Mouse (Mus musculus): ENCODE measurements around the gene Mtus2. TPM values are rescaled to one million over a fixed set of nuclear protein-coding genes. Genes with fewer than 3 reads are reported as not detected.

Mtus2 gene
- polyA plus RNA-seq, 1 experiment: not detected

DNA sequence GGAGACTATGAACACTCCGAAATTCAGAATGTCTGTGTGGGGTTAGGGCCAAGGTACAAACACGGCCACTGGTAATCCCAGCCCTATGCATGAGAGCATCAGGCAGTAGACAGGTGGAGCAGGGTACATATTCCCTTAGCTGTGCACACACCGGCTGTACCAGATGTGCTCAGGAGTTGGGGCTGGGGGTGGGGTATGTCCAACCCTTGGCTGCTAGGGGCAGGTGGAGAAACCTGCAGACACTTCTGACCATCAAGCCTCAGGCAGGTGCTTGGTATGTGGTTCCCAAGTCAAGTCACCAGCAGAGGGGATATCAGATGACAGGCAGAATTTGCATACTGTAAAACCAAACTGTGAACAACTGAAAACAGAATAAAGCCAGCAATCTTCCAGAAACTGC, 371.9 kb downstream of the Mtus2 start:
- no peak overlapping the region for H3K4me3 ChIP-seq (replicated peaks; ENCODE audit: control insufficient read depth, low read depth, low read length)
- TF ChIP-seq POLR2A (IDR thresholded peaks at IDR 0.05; ENCODE audit: borderline replicate concordance, control insufficient read depth, low read depth, low read length): no peak
- TF ChIP-seq CTCF (IDR thresholded peaks at IDR 0.05; ENCODE audit: control insufficient read depth, insufficient read depth, low read length): no peak
- H3K27ac ChIP-seq (ENCODE audit: control insufficient read depth, insufficient read depth, low read depth, low read length, poor library complexity): no peak overlapping the region
- WGBS: 90% methylated on average over 3 of the region's 3 CpGs
- no peaks in the 10 kb centered on the region for H3K4me1 ChIP-seq (ENCODE audit: control insufficient read depth, insufficient read depth, low read length)

DNA sequence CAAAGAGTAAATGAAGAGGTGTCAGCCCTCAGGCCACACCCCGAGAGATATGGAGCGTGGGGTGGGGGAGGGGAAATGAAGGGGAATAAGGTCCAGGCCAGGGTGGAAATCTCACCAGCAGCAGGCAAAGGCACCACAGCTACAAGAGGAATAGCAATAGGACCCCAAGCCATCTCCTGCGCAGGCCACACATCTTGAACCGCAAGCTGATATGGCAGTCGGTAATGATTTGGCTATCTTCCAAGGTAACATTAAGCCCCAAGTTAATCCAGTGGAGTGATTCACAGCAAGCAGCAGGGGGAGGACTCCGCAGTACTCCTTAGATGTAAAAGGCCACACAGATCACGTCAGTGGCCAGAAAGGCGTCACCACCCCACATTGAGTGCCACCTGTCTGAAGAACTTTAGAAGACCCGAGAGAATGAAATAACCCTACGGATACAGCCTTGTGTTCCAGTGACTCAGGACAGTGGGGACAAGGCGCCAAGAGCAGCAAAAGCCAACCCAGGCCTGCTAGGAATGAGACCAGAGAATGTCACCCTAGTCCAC, 374.2 kb downstream of the Mtus2 start:
- no peak overlapping the region for H3K27ac ChIP-seq (ENCODE audit: control insufficient read depth, insufficient read depth, low read depth, low read length, poor library complexity)
- H3K4me3 ChIP-seq (replicated peaks; ENCODE audit: control insufficient read depth, low read depth, low read length): no peak overlapping the region
- TF ChIP-seq CTCF (IDR thresholded peaks at IDR 0.05; ENCODE audit: control insufficient read depth, insufficient read depth, low read length) (no peak), POLR2A (IDR thresholded peaks at IDR 0.05; ENCODE audit: borderline replicate concordance, control insufficient read depth, low read depth, low read length) (no peak)
- 85% methylated on average over 11 of the region's 11 CpGs for WGBS
- no peaks in the 10 kb centered on the region for H3K4me1 ChIP-seq (ENCODE audit: control insufficient read depth, insufficient read depth, low read length)

DNA sequence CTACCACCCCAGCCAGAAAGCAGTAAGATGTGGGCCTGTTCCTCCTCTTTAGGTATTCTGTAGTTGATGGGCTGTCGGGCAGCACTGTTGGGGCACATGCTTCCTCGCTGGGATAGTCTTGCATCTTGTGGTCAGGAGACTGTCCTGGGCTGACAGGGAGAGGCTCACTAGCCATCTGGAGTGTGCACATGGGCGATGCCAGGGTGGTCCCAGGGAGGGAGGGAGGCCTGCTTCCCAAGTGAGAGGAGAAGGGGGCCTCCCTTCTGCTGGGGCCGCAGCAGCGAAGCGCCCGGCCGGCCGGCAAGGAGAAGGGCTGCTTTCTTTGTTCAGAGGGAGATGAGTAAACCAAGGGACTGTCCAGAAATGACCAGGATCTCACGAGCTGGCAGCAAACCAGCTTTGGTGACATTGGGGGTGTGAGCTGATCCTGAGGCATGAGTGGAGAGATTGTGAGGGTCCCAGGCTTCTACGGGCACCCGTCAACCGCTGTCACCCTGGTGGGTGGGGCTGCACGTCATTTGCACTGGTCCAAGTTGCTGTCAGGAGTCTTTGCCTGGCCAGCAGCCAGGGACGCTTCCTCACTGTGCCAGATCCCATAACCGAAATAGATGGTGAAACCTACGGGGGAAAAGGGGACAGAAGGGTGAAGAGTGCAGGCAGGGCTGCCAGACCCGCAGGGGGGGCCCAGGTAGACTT, 375.0 kb downstream of the Mtus2 start:
- H3K27ac ChIP-seq (ENCODE audit: control insufficient read depth, insufficient read depth, low read depth, low read length, poor library complexity): no peak overlapping the region
- H3K4me3 ChIP-seq (replicated peaks; ENCODE audit: control insufficient read depth, low read depth, low read length): no peak overlapping the region
- TF ChIP-seq CTCF (IDR thresholded peaks at IDR 0.05; ENCODE audit: control insufficient read depth, insufficient read depth, low read length) (no peak), POLR2A (IDR thresholded peaks at IDR 0.05; ENCODE audit: borderline replicate concordance, control insufficient read depth, low read depth, low read length) (0 out of 2 replicates have a peak, but pooled peaks have one; percentile 8)
- 92% methylated on average over 18 of the region's 18 CpGs for WGBS
- no peaks in the 10 kb centered on the region for H3K4me1 ChIP-seq (ENCODE audit: control insufficient read depth, insufficient read depth, low read length)

DNA sequence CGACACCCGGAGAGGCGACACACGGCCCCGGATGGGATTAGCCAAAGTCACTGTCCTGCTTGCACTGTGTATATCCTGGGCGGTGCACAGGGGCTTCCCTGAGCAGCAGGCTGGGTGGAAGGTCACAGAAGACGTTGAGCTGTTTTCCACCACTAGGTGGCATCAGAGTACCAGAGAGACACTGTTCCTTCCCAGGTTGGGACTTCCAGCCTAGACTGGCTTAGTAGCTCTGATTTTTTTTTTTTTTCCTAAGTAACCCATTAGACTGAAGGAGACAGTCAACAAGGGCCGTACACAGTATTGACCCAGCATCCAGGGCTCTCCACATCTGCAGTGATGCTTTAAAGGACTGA, 375.5 kb downstream of the Mtus2 start:
- WGBS: 53% methylated on average over 8 of the region's 8 CpGs
- Histone ChIP-seq H3K4me1 (ENCODE audit: control insufficient read depth, insufficient read depth, low read length) (no peaks in the 10 kb centered on the region), H3K27ac (ENCODE audit: control insufficient read depth, insufficient read depth, low read depth, low read length, poor library complexity) (no peak overlapping the region), H3K4me3 (replicated peaks; ENCODE audit: control insufficient read depth, low read depth, low read length) (no peak overlapping the region)
- TF ChIP-seq CTCF (IDR thresholded peaks at IDR 0.05; ENCODE audit: control insufficient read depth, insufficient read depth, low read length) (peak; percentile 88), POLR2A (IDR thresholded peaks at IDR 0.05; ENCODE audit: borderline replicate concordance, control insufficient read depth, low read depth, low read length) (no peak)

DNA sequence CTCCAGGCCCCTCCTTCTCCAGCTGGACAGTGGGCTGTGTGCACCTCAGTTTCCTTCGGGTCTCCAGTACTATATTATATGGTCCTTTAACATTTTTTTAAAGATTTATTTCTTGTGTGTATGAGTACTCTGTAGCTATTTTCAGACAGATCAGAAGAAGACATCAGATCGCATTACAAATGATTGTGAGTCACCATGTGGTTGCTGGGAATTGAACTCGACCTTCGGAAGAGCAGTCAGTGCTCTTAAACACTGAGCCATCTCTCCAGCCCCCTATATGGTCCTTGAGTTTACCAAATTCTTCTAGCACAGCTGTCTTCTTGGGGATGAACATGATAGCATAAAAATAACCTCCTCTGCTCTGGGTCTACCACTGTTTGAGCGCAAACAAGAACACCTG, 382.0 kb downstream of the Mtus2 start:
- Histone ChIP-seq H3K4me1 (ENCODE audit: control insufficient read depth, insufficient read depth, low read length) (no peaks in the 10 kb centered on the region; the same call in 1 of the 2 replicates), H3K27ac (ENCODE audit: control insufficient read depth, insufficient read depth, low read depth, low read length, poor library complexity) (no peak overlapping the region), H3K4me3 (replicated peaks; ENCODE audit: control insufficient read depth, low read depth, low read length) (no peak overlapping the region)
- no peak for TF ChIP-seq POLR2A (IDR thresholded peaks at IDR 0.05; ENCODE audit: borderline replicate concordance, control insufficient read depth, low read depth, low read length)
- TF ChIP-seq CTCF (IDR thresholded peaks at IDR 0.05; ENCODE audit: control insufficient read depth, insufficient read depth, low read length): no peak
- WGBS: 88% methylated on average over 5 of the region's 5 CpGs

DNA sequence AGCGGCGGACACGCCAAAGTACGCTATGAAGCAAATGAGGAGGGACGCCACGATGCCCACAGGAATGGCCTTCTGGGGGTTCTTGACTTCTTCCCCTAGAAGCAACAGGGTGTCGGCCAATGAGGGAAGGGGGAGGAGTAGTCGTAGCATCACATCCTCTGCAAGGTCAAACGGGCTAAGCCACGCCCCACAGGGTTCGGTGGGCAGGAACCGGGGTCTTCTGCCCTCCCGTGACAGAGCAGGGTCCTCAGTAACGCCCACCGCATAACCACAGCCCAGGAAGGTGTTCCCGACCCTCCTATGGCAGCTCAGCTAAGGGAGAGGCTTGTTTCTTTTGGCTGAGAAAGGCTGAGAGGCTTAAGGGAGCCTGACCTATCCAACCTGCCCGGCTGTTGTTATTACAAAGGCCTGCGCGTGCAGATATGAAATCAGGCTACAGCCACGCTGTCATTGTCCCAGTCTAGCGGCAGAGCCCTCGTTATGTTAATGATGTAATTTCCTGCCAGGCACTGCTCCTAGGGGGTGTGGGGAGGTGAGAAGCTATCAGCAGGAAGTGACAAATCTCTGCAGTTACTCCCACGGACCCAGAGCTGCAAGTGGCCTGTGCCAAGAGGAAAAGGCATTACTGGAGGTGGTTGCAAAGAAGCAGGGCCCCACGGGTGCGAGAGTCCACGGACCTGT, 385.1 kb downstream of the Mtus2 start:
- no peak overlapping the region; the same call in 1 of the 2 replicates for H3K27ac ChIP-seq (ENCODE audit: control insufficient read depth, insufficient read depth, low read depth, low read length, poor library complexity)
- H3K4me3 ChIP-seq (replicated peaks; ENCODE audit: control insufficient read depth, low read depth, low read length): no peak overlapping the region
- H3K4me1 ChIP-seq (ENCODE audit: control insufficient read depth, insufficient read depth, low read length): no peaks in the 10 kb centered on the region; the same call in 1 of the 2 replicates
- TF ChIP-seq POLR2A (IDR thresholded peaks at IDR 0.05; ENCODE audit: borderline replicate concordance, control insufficient read depth, low read depth, low read length): no peak
- 37% methylated on average over 26 of the region's 26 CpGs for WGBS

DNA sequence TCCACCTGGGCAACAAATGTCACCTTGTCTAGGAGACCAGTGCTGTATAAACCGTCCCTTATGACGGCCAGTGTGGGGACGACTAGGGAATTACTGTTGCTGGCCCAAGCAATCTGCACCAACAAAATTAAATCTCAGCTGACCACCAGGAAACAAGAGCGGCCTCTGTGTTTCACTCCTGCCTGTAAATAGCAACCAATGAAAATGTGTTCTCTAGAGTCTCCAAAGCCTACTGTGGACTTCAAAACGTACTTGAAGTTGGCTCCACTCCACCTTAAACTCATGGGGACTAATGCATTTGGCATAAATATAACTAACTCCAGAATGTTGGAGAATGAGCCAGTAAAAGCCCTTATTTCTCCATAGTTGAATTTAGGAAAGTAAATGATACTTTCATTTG, 387.3 kb downstream of the Mtus2 start:
- Histone ChIP-seq H3K27ac (ENCODE audit: control insufficient read depth, insufficient read depth, low read depth, low read length, poor library complexity) (no peak overlapping the region), H3K4me1 (ENCODE audit: control insufficient read depth, insufficient read depth, low read length) (no peaks in the 10 kb centered on the region; the same call in 1 of the 2 replicates), H3K4me3 (replicated peaks; ENCODE audit: control insufficient read depth, low read depth, low read length) (no peak overlapping the region)
- TF ChIP-seq POLR2A (IDR thresholded peaks at IDR 0.05; ENCODE audit: borderline replicate concordance, control insufficient read depth, low read depth, low read length) (no peak), CTCF (IDR thresholded peaks at IDR 0.05; ENCODE audit: control insufficient read depth, insufficient read depth, low read length) (no peak)
- WGBS: 89% methylated on average over 5 of the region's 5 CpGs

DNA sequence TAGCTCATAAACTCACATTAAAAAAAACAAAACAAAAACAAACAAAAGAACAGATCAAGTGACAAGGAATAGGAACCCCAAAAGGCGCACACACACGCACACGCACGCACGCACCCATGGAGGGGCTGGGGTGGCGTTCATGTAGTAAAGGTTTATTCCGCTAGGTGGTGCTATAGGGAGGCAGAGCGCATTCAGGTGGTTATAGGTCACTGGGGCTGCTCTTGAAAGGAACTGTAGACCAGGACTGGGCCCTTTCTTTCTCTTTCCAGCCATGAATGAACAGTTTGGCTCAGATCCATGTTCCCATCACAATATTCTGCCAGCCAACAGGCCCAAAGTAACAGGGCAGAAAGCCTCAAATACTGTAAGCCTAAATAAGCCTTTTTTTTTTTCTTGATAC, 389.4 kb downstream of the Mtus2 start:
- 86% methylated on average over 8 of the region's 8 CpGs for WGBS
- Histone ChIP-seq H3K4me1 (ENCODE audit: control insufficient read depth, insufficient read depth, low read length) (no peaks in the 10 kb centered on the region; the same call in 1 of the 2 replicates), H3K4me3 (replicated peaks; ENCODE audit: control insufficient read depth, low read depth, low read length) (no peak overlapping the region), H3K27ac (ENCODE audit: control insufficient read depth, insufficient read depth, low read depth, low read length, poor library complexity) (no peak overlapping the region)
- TF ChIP-seq CTCF (IDR thresholded peaks at IDR 0.05; ENCODE audit: control insufficient read depth, insufficient read depth, low read length): peak; percentile 54; the same call in 1 of the 2 replicates
- TF ChIP-seq POLR2A (IDR thresholded peaks at IDR 0.05; ENCODE audit: borderline replicate concordance, control insufficient read depth, low read depth, low read length): no peak
